Mouse (Mus musculus): Measurements from ENCODE around the gene Neto2. TPM values are rescaled to one million over a fixed set of nuclear protein-coding genes. Genes with fewer than 3 reads are reported as not detected.

Neto2 gene
- polyA plus RNA-seq, 1 experiment from 2014 or later: 24.8 TPM

- H3K27ac ChIP-seq (replicated peaks; ENCODE audit: low read depth, low read length): no peak overlapping the region
- H3K9me3 ChIP-seq (replicated peaks; ENCODE audit: control insufficient read depth, low read length): no peaks in the 10 kb centered on the region
- H3K27me3 ChIP-seq (ENCODE audit: control insufficient read depth, insufficient read depth, low read length): no peaks in the 10 kb centered on the region
- H3K4me1 ChIP-seq (ENCODE audit: control insufficient read depth, insufficient read depth, low read length): no peaks in the 10 kb centered on the region
- WGBS: 81% methylated on average over 8 of the region's 8 CpGs
- DNase-seq (ENCODE audit: low spot score) (no peak), ATAC-seq (replicated peaks; ENCODE audit: insufficient number of reproducible peaks, low FRiP score, low TSS enrichment, low read depth) (no peak)
- no peak overlapping the region for H3K4me3 ChIP-seq (ENCODE audit: low read depth, low read length)
- H3K36me3 ChIP-seq (replicated peaks; ENCODE audit: control insufficient read depth, insufficient read depth, low read depth, low read length): no peaks in the 10 kb centered on the region
- no peak overlapping the region for H3K9ac ChIP-seq (replicated peaks; ENCODE audit: low read length)
- no peak overlapping the region for H3K4me2 ChIP-seq (ENCODE audit: low read depth, low read length)
Observed at GRCm38 (mm10) chr8:85601741-85602140, 99.0 kb downstream of the Neto2 start.

GRCm38 (mm10) chr8:85597413-85598191 is 103.1 kb downstream of the Neto2 start:
- DNase-seq (ENCODE audit: low spot score): no peak
- no peak overlapping the region for H3K4me2 ChIP-seq (ENCODE audit: low read depth, low read length)
- no peak overlapping the region for H3K27ac ChIP-seq (replicated peaks; ENCODE audit: low read depth, low read length)
- H3K9ac ChIP-seq (replicated peaks; ENCODE audit: low read length): no peak overlapping the region
- no peak overlapping the region for H3K4me3 ChIP-seq (ENCODE audit: low read depth, low read length)
- H3K4me1 ChIP-seq (ENCODE audit: control insufficient read depth, insufficient read depth, low read length): no peaks in the 10 kb centered on the region
- ATAC-seq (replicated peaks; ENCODE audit: insufficient number of reproducible peaks, low FRiP score, low TSS enrichment, low read depth): no peak
- no peaks in the 10 kb centered on the region for H3K36me3 ChIP-seq (replicated peaks; ENCODE audit: control insufficient read depth, insufficient read depth, low read depth, low read length)
- H3K27me3 ChIP-seq (ENCODE audit: control insufficient read depth, insufficient read depth, low read length): no peaks in the 10 kb centered on the region
- 64% methylated on average over 8 of the region's 8 CpGs for WGBS
- H3K9me3 ChIP-seq (replicated peaks; ENCODE audit: control insufficient read depth, low read length): no peaks in the 10 kb centered on the region

- Histone ChIP-seq H3K4me3 (ENCODE audit: low read depth, low read length) (no peak overlapping the region), H3K27ac (replicated peaks; ENCODE audit: low read depth, low read length) (no peak overlapping the region), H3K27me3 (ENCODE audit: control insufficient read depth, insufficient read depth, low read length) (no peaks in the 10 kb centered on the region), H3K4me1 (ENCODE audit: control insufficient read depth, insufficient read depth, low read length) (no peaks in the 10 kb centered on the region), H3K9me3 (replicated peaks; ENCODE audit: control insufficient read depth, low read length) (no peaks in the 10 kb centered on the region), H3K4me2 (ENCODE audit: low read depth, low read length) (no peak overlapping the region), H3K9ac (replicated peaks; ENCODE audit: low read length) (no peak overlapping the region), H3K36me3 (replicated peaks; ENCODE audit: control insufficient read depth, insufficient read depth, low read depth, low read length) (no peaks in the 10 kb centered on the region)
- 54% methylated on average over 6 of the region's 6 CpGs for WGBS
- DNase-seq (ENCODE audit: low spot score) (peak; percentile 36), ATAC-seq (replicated peaks; ENCODE audit: insufficient number of reproducible peaks, low FRiP score, low TSS enrichment, low read depth) (peak; percentile 56; the same call in 1 of the 2 replicates)
Observed at GRCm38 (mm10) chr8:85595391-85595790, 105.3 kb downstream of the Neto2 start.

GRCm38 (mm10) chr8:85594983-85595382 is 105.7 kb downstream of the Neto2 start:
- H3K27ac ChIP-seq (replicated peaks; ENCODE audit: low read depth, low read length): no peak overlapping the region
- no peak overlapping the region for H3K4me3 ChIP-seq (ENCODE audit: low read depth, low read length)
- no peaks in the 10 kb centered on the region for H3K27me3 ChIP-seq (ENCODE audit: control insufficient read depth, insufficient read depth, low read length)
- no peak overlapping the region for H3K9ac ChIP-seq (replicated peaks; ENCODE audit: low read length)
- no peaks in the 10 kb centered on the region for H3K9me3 ChIP-seq (replicated peaks; ENCODE audit: control insufficient read depth, low read length)
- H3K4me2 ChIP-seq (ENCODE audit: low read depth, low read length): no peak overlapping the region
- DNase-seq (ENCODE audit: low spot score): no peak
- WGBS: 48% methylated on average over 3 of the region's 3 CpGs
- no peaks in the 10 kb centered on the region for H3K4me1 ChIP-seq (ENCODE audit: control insufficient read depth, insufficient read depth, low read length)
- H3K36me3 ChIP-seq (replicated peaks; ENCODE audit: control insufficient read depth, insufficient read depth, low read depth, low read length): no peaks in the 10 kb centered on the region
- no peak for ATAC-seq (replicated peaks; ENCODE audit: insufficient number of reproducible peaks, low FRiP score, low TSS enrichment, low read depth)

- no peak overlapping the region for H3K9ac ChIP-seq (replicated peaks; ENCODE audit: low read length)
- ATAC-seq (replicated peaks; ENCODE audit: insufficient number of reproducible peaks, low FRiP score, low TSS enrichment, low read depth) (no peak), DNase-seq (ENCODE audit: low spot score) (no peak)
- no peaks in the 10 kb centered on the region for H3K9me3 ChIP-seq (replicated peaks; ENCODE audit: control insufficient read depth, low read length)
- H3K4me3 ChIP-seq (ENCODE audit: low read depth, low read length): no peak overlapping the region
- no peaks in the 10 kb centered on the region for H3K36me3 ChIP-seq (replicated peaks; ENCODE audit: control insufficient read depth, insufficient read depth, low read depth, low read length)
- no peaks in the 10 kb centered on the region for H3K4me1 ChIP-seq (ENCODE audit: control insufficient read depth, insufficient read depth, low read length)
- H3K27ac ChIP-seq (replicated peaks; ENCODE audit: low read depth, low read length): no peak overlapping the region
- H3K27me3 ChIP-seq (ENCODE audit: control insufficient read depth, insufficient read depth, low read length): no peaks in the 10 kb centered on the region
- no peak overlapping the region for H3K4me2 ChIP-seq (ENCODE audit: low read depth, low read length)
- WGBS: 87% methylated on average over 3 of the region's 3 CpGs
Observed at GRCm38 (mm10) chr8:85593324-85593723, 107.4 kb downstream of the Neto2 start.

GRCm38 (mm10) chr8:85591532-85591931 is 109.2 kb downstream of the Neto2 start:
- H3K9ac ChIP-seq (replicated peaks; ENCODE audit: low read length): no peak overlapping the region
- no peaks in the 10 kb centered on the region for H3K36me3 ChIP-seq (replicated peaks; ENCODE audit: control insufficient read depth, insufficient read depth, low read depth, low read length)
- DNase-seq (ENCODE audit: low spot score) (no peak), ATAC-seq (replicated peaks; ENCODE audit: insufficient number of reproducible peaks, low FRiP score, low TSS enrichment, low read depth) (no peak)
- H3K27ac ChIP-seq (replicated peaks; ENCODE audit: low read depth, low read length): no peak overlapping the region
- H3K4me3 ChIP-seq (ENCODE audit: low read depth, low read length): no peak overlapping the region
- H3K27me3 ChIP-seq (ENCODE audit: control insufficient read depth, insufficient read depth, low read length): no peaks in the 10 kb centered on the region
- WGBS: 86% methylated on average over 1 of the region's 1 CpGs
- no peaks in the 10 kb centered on the region for H3K9me3 ChIP-seq (replicated peaks; ENCODE audit: control insufficient read depth, low read length)
- no peaks in the 10 kb centered on the region for H3K4me1 ChIP-seq (ENCODE audit: control insufficient read depth, insufficient read depth, low read length)
- no peak overlapping the region for H3K4me2 ChIP-seq (ENCODE audit: low read depth, low read length)

- H3K36me3 ChIP-seq (replicated peaks; ENCODE audit: control insufficient read depth, insufficient read depth, low read depth, low read length): no peaks in the 10 kb centered on the region
- ATAC-seq (replicated peaks; ENCODE audit: insufficient number of reproducible peaks, low FRiP score, low TSS enrichment, low read depth): no peak
- no peak overlapping the region for H3K4me2 ChIP-seq (ENCODE audit: low read depth, low read length)
- DNase-seq (ENCODE audit: low spot score): no peak
- WGBS: 84% methylated on average over 1 of the region's 1 CpGs
- no peaks in the 10 kb centered on the region for H3K27me3 ChIP-seq (ENCODE audit: control insufficient read depth, insufficient read depth, low read length)
- no peaks in the 10 kb centered on the region for H3K4me1 ChIP-seq (ENCODE audit: control insufficient read depth, insufficient read depth, low read length)
- H3K9me3 ChIP-seq (replicated peaks; ENCODE audit: control insufficient read depth, low read length): no peaks in the 10 kb centered on the region
- H3K4me3 ChIP-seq (ENCODE audit: low read depth, low read length): no peak overlapping the region
- H3K9ac ChIP-seq (replicated peaks; ENCODE audit: low read length): no peak overlapping the region
- H3K27ac ChIP-seq (replicated peaks; ENCODE audit: low read depth, low read length): no peak overlapping the region
Observed at GRCm38 (mm10) chr8:85590258-85590657, 110.5 kb downstream of the Neto2 start.

GRCm38 (mm10) chr8:85588596-85588995 is 112.1 kb downstream of the Neto2 start:
- Histone ChIP-seq H3K9me3 (replicated peaks; ENCODE audit: control insufficient read depth, low read length) (no peaks in the 10 kb centered on the region), H3K9ac (replicated peaks; ENCODE audit: low read length) (no peak overlapping the region), H3K4me1 (ENCODE audit: control insufficient read depth, insufficient read depth, low read length) (no peaks in the 10 kb centered on the region), H3K27ac (replicated peaks; ENCODE audit: low read depth, low read length) (no peak overlapping the region), H3K4me3 (ENCODE audit: low read depth, low read length) (no peak overlapping the region), H3K4me2 (ENCODE audit: low read depth, low read length) (no peak overlapping the region), H3K27me3 (ENCODE audit: control insufficient read depth, insufficient read depth, low read length) (no peaks in the 10 kb centered on the region), H3K36me3 (replicated peaks; ENCODE audit: control insufficient read depth, insufficient read depth, low read depth, low read length) (no peaks in the 10 kb centered on the region)
- no peak for DNase-seq (ENCODE audit: low spot score)
- no peak for ATAC-seq (replicated peaks; ENCODE audit: insufficient number of reproducible peaks, low FRiP score, low TSS enrichment, low read depth)
- 78% methylated on average over 2 of the region's 2 CpGs for WGBS
